Mouse (Mus musculus) lung, adult 10 weeks (tissue): ENCODE measurements around the gene Tas2r125. TPM values are rescaled to one million over a fixed set of nuclear protein-coding genes. Genes with fewer than 3 reads are reported as not detected.

ENCODE experiments used
- polyA plus RNA-seq: library from polyadenylated mRNA; stranded (reverse); fragments of 350-450 nt; fragmentation: Illumina TruSeq; extraction: RNeasy Lipid Tissue Mini Kit (QIAGEN cat#74804); gene quantifications from one replicate; pipeline ENCODE4 v1.2.3, GENCODE M21; 2014; ENCODE audit warnings: low read depth, low replicate concordance; ENCODE audit not compliant: insufficient read depth

Gene Tas2r125
- not detected for polyA plus RNA-seq

GRCm38 (mm10) chr6:132909351-132909750 lies at the start of gene Tas2r125:
Gene Tas2r125 (plus strand): TSS chr6:132909651.

GRCm38 (mm10) chr6:132867708-132868107 lies 41.7 kb upstream of the Tas2r125 start, which contains the start of gene Tas2r110:
Gene Tas2r110 (plus strand): TSS chr6:132868008.

GRCm38 (mm10) chr6:132892711-132893110 lies 16.7 kb upstream of the Tas2r125 start, which contains the start of gene Tas2r113:
Gene Tas2r113 (plus strand): TSS chr6:132893011.

GRCm38 (mm10) chr6:132950802-132951201 lies 41.4 kb downstream of the Tas2r125 start, which contains the start of gene Tas2r129:
Gene Tas2r129 (plus strand): TSS chr6:132951102.

GRCm38 (mm10) chr6:132957819-132958218 lies 48.4 kb downstream of the Tas2r125 start, which contains the start of gene Tas2r131:
Gene Tas2r131 (minus strand): TSS chr6:132957919.

Other genes with a start within 250 kb of the Tas2r125 start
- gene Tas2r121, start 208.6 kb upstream of the Tas2r125 start, polyA plus RNA-seq, result not detected
- gene Tas2r122, start 197.7 kb upstream of the Tas2r125 start, polyA plus RNA-seq, result not detected
- gene Tas2r115, start 171.6 kb upstream of the Tas2r125 start, polyA plus RNA-seq, result not detected
- not detected for gene Tas2r124, start 154.9 kb upstream of the Tas2r125 start, polyA plus RNA-seq
- gene Tas2r102, start 147.5 kb upstream of the Tas2r125 start, polyA plus RNA-seq, result not detected
- gene Tas2r136, start 131.5 kb upstream of the Tas2r125 start, polyA plus RNA-seq, result not detected
- not detected for gene Tas2r117, start 106.8 kb upstream of the Tas2r125 start, polyA plus RNA-seq
- not detected for gene Tas2r123, start 62.5 kb upstream of the Tas2r125 start, polyA plus RNA-seq
- gene Tas2r116, start 54.2 kb upstream of the Tas2r125 start, polyA plus RNA-seq, result not detected
- not detected for gene Tas2r110, start 41.6 kb upstream of the Tas2r125 start, polyA plus RNA-seq
- gene Tas2r113, start 16.6 kb upstream of the Tas2r125 start, polyA plus RNA-seq, result not detected
- not detected for gene Tas2r129, start 41.5 kb downstream of the Tas2r125 start, polyA plus RNA-seq
- not detected for gene Tas2r131, start 48.3 kb downstream of the Tas2r125 start, polyA plus RNA-seq
- not detected for gene Tas2r109, start 71.3 kb downstream of the Tas2r125 start, polyA plus RNA-seq
- gene Tas2r103, start 127.5 kb downstream of the Tas2r125 start, polyA plus RNA-seq, result not detected
- gene Tas2r140, start 146.2 kb downstream of the Tas2r125 start, polyA plus RNA-seq, result not detected
- 45.0 TPM for gene Smim10l1, start 195.3 kb downstream of the Tas2r125 start, polyA plus RNA-seq